Mouse (Mus musculus) lung, postnatal 36 days (tissue): ENCODE data around the gene Brdt.

Source experiments
- DNase-seq: peaks from one replicate; pipeline ENCODE4 v3.0.0; 2022; ENCODE audit warnings: mixed read lengths

The Brdt gene

GRCm38 (mm10) chr5:107415098-107415497, 84.1 kb downstream of the Brdt start:
- DNase-seq = no peak

- no peak for DNase-seq
These were observed 90.7 kb downstream of the Brdt start for GRCm38 (mm10) chr5:107421676-107422075.

GRCm38 (mm10) chr5:107431249-107431648, 100.3 kb downstream of the Brdt start, which contains the start of gene Lpcat2b:
Lpcat2b (plus strand) TSS chr5:107431549.
- DNase-seq = no peak

GRCm38 (mm10) chr5:107434001-107434400, 103.0 kb downstream of the Brdt start:
- DNase-seq = no peak

- DNase-seq = no peak
These were observed 105.2 kb downstream of the Brdt start for GRCm38 (mm10) chr5:107436185-107436584.
